ENCODE assay signal across 10 mouse cellular contexts in genomic region chr2:31636742-31637141, GRCm38 (mm10). TPM values are rescaled to one million over a fixed set of nuclear protein-coding genes. Genes with fewer than 3 reads are reported as not detected.
DNase-seq lines count a peak whose midpoint lies in the region; ATAC-seq lines count a peak whose summit lies in the region.
"Had no signal": no experiment of that assay in that cellular context is flagged by ENCODE, and none has a peak within 500 bp of the region (broad histone marks: within the 10 kb centered on the region; RNA-seq: fewer than 3 reads in every experiment).

No protein-coding gene starts in this region.

- peaks cover 34% of the 10 kb centered on the region for H3K4me1 ChIP-seq in heart, embryonic 12.5 days (replicated peaks)
- peaks cover 45% of the 10 kb centered on the region for H3K4me1 ChIP-seq in hindbrain, embryonic 11.5 days (replicated peaks; ENCODE audit: control insufficient read depth, insufficient read depth, low read length)
- peaks cover 70% of the 10 kb centered on the region for H3K4me1 ChIP-seq in midbrain, embryonic 13.5 days (replicated peaks)

- peak overlapping the region; percentile 49 for H3K4me2 ChIP-seq in heart, embryonic 12.5 days
- H3K4me2 ChIP-seq in hindbrain, embryonic 11.5 days (replicated peaks; ENCODE audit: low read depth, low read length), result peak overlapping the region; percentile 50
- H3K4me2 ChIP-seq in midbrain, embryonic 13.5 days (replicated peaks), result peak overlapping the region; percentile 59

- H3K36me3 ChIP-seq in heart, embryonic 12.5 days, result no peaks in the 10 kb centered on the region
- no peaks in the 10 kb centered on the region for H3K36me3 ChIP-seq in hindbrain, embryonic 11.5 days (ENCODE audit: control insufficient read depth, insufficient read depth, low read length)
- H3K36me3 ChIP-seq in midbrain, embryonic 13.5 days, result no peaks in the 10 kb centered on the region

- no peak for ATAC-seq in heart, embryonic 12.5 days (ENCODE audit: insufficient number of reproducible peaks, low FRiP score)
- peak; percentile 85 for ATAC-seq in hindbrain, embryonic 11.5 days (ENCODE audit: low FRiP score)
- ATAC-seq in midbrain, embryonic 13.5 days, result peak; percentile 84

- H3K9me3 ChIP-seq in heart, embryonic 12.5 days (replicated peaks), result no peaks in the 10 kb centered on the region
- H3K9me3 ChIP-seq in hindbrain, embryonic 11.5 days (ENCODE audit: control insufficient read depth, low read length), result no peaks in the 10 kb centered on the region
- no peaks in the 10 kb centered on the region for H3K9me3 ChIP-seq in midbrain, embryonic 13.5 days

- H3K27me3 ChIP-seq in heart, embryonic 12.5 days (replicated peaks), result peaks cover 100% of the 10 kb centered on the region
- H3K27me3 ChIP-seq in hindbrain, embryonic 11.5 days (ENCODE audit: control insufficient read depth, insufficient read depth, low read length), result peaks cover 95% of the 10 kb centered on the region
- H3K27me3 ChIP-seq in midbrain, embryonic 13.5 days, result peaks cover 97% of the 10 kb centered on the region

- peak overlapping the region; percentile 25 for H3K4me3 ChIP-seq in heart, embryonic 12.5 days
- peak overlapping the region; percentile 29 for H3K4me3 ChIP-seq in hindbrain, embryonic 11.5 days (ENCODE audit: low read depth, low read length)
- peak overlapping the region; percentile 40 for H3K4me3 ChIP-seq in midbrain, embryonic 13.5 days (replicated peaks)

- 2% methylated on average over 34 of the region's 35 CpGs for WGBS in heart, embryonic 12.5 days
- under 1% methylated on average over 35 of the region's 35 CpGs for WGBS in hindbrain, embryonic 11.5 days
- WGBS in midbrain, embryonic 13.5 days, result 1% methylated on average over 35 of the region's 35 CpGs

- DNase-seq in heart, adult 11 months, result no peak
- DNase-seq in Muller cell, postnatal 12 days (ENCODE audit: inconsistent ontology term), result peak; percentile 13
- DNase-seq in hindbrain, embryonic 11.5 days (ENCODE audit: low spot score), result peak; percentile 82
- DNase-seq in urinary bladder, postnatal 25 days (ENCODE audit: low spot score), result no peak
- no peak for DNase-seq in cerebellum, adult 11 months
- DNase-seq in cerebellum, adult 8-10 months, result no peak
- DNase-seq: adrenal gland, postnatal 14 days had no signal

- H3K9ac ChIP-seq in heart, embryonic 12.5 days, result no peak overlapping the region
- 0 out of 2 replicates have a peak overlapping the region, but pooled peaks have one; percentile 21 for H3K9ac ChIP-seq in hindbrain, embryonic 11.5 days (ENCODE audit: low read depth, low read length)
- H3K9ac ChIP-seq in midbrain, embryonic 13.5 days (replicated peaks), result peak overlapping the region; percentile 56

- H3K27ac ChIP-seq in heart, embryonic 12.5 days (ENCODE audit: poor library complexity, severe bottlenecking), result no peak overlapping the region
- no peak overlapping the region for H3K27ac ChIP-seq in hindbrain, embryonic 11.5 days (ENCODE audit: low read depth, low read length)
- no peak overlapping the region for H3K27ac ChIP-seq in midbrain, embryonic 13.5 days

RNA-seq across cellular contexts. Expression of gene Prdm12, which starts 3.1 kb away (rescaled TPM):
- polyA plus RNA-seq in heart, embryonic 12.5 days (2016; fragmentation: Nextera tagmentation; extraction: Ambion mirVana), result 0.08 TPM in 1 of 2 replicates, not detected in the other
- polyA plus RNA-seq in hindbrain, embryonic 11.5 days (2014; fragmentation: Nextera tagmentation; extraction: Ambion mirVana), result 4.0 and 6.7 TPM in 2 replicates
- 4.0 and 8.5 TPM in 2 replicates for polyA plus RNA-seq in midbrain, embryonic 13.5 days (2015; fragmentation: Nextera tagmentation; extraction: Ambion mirVana)
- polyA plus RNA-seq: C2C12 had no signal

RNA-seq across cellular contexts. Expression of gene Exosc2, which starts 33.8 kb away (rescaled TPM):
- polyA plus RNA-seq in heart, embryonic 12.5 days (2016; fragmentation: Nextera tagmentation; extraction: Ambion mirVana), result 38.2 and 38.4 TPM in 2 replicates
- 50.8 and 56.6 TPM in 2 replicates for polyA plus RNA-seq in hindbrain, embryonic 11.5 days (2014; fragmentation: Nextera tagmentation; extraction: Ambion mirVana)
- polyA plus RNA-seq in midbrain, embryonic 13.5 days (2015; fragmentation: Nextera tagmentation; extraction: Ambion mirVana), result 45.7 and 49.1 TPM in 2 replicates

RNA-seq across cellular contexts. Expression of gene Abl1, which starts 51.4 kb away (rescaled TPM):
- 41.2 and 41.8 TPM in 2 replicates for polyA plus RNA-seq in heart, embryonic 12.5 days (2016; fragmentation: Nextera tagmentation; extraction: Ambion mirVana)
- polyA plus RNA-seq in hindbrain, embryonic 11.5 days (2014; fragmentation: Nextera tagmentation; extraction: Ambion mirVana), result 28.6 and 30.2 TPM in 2 replicates
- polyA plus RNA-seq in midbrain, embryonic 13.5 days (2015; fragmentation: Nextera tagmentation; extraction: Ambion mirVana), result 25.3 and 27.0 TPM in 2 replicates

Comparison
In these comparisons a context has a peak if more than half of its experiments do, and no peak if none do; other contexts are left out.
1. DNase-seq: peak in Muller cell, postnatal 12 days (single experiment) and hindbrain, embryonic 11.5 days (single experiment); none in heart, adult 11 months (single experiment), urinary bladder, postnatal 25 days (single experiment), cerebellum, adult 11 months (single experiment) and cerebellum, adult 8-10 months (single experiment).
2. Peak in every context shown above with its lines, with median percentiles within 50 percentile points of each other: H3K4me2 ChIP-seq and H3K4me3 ChIP-seq.